Mouse (Mus musculus): ENCODE data around the gene Cfap77. TPM values are rescaled to one million over a fixed set of nuclear protein-coding genes. Genes with fewer than 3 reads are reported as not detected.

Gene Cfap77
- polyA plus RNA-seq, 1 experiment from 2014 or later = 0.14 TPM

DNA sequence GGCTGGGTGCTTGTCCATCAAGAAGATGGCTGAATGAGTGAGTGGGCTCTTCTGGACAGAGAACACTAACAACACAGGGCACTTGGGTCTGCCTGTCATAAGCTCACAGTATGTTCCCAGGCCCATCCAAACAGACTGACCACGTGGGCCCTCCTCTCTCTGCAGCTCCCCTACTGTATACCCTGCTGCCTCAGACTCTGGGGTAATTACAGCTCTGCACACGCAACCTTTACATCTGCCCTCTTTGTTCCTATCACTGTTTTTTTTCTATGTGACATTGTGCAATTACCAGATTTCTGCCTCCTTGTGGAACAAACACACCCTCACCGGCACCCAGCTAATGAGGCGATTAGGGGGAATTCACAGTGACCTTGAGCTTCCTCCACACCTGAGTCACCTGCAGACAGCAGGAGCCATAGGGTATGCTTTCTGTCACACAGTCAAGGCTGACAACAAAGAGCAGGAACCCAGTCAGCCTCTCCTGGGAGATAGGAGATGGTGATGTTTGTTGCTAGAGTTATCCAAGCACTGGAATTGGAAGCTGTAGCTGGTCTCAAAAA, 157.4 kb downstream of the Cfap77 start:
- ATAC-seq (replicated peaks; ENCODE audit: low FRiP score, low read depth) = no peak
- 0 out of 2 replicates have a peak, but pooled peaks cover 28% of the 10 kb centered on the region for H3K36me3 ChIP-seq (ENCODE audit: insufficient read depth, low read length)

DNA sequence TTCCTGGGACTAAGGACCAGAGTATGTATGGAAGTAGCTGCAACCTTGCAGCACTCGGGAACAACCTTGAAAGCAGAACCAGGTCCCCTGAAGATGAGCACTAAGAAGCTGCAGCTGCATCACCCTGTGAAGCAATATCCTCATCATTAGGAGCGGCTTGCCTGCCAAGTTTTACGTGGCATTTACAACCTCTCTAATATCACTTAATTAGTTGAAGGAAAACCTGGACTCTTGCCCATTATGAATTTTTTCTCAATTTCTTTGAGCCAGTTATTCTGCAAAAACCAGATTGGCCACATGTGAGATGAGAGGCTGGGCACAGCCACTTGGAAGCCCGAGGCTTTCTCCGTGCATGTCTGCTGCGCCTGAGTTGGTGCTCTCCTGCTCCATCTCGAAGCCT, 159.0 kb downstream of the Cfap77 start:
- ATAC-seq (replicated peaks; ENCODE audit: low FRiP score, low read depth) = no peak
- Histone ChIP-seq H3K36me3 (ENCODE audit: insufficient read depth, low read length) (0 out of 2 replicates have a peak, but pooled peaks cover 29% of the 10 kb centered on the region), H3K27ac (no peak overlapping the region), H3K9ac (ENCODE audit: low read depth, low read length) (no peak overlapping the region), H3K4me1 (replicated peaks; ENCODE audit: insufficient read depth, low read length) (no peaks in the 10 kb centered on the region), H3K27me3 (ENCODE audit: insufficient read depth, low read length) (no peaks in the 10 kb centered on the region), H3K4me2 (ENCODE audit: low read length) (no peak overlapping the region), H3K4me3 (replicated peaks; ENCODE audit: low read depth, low read length) (no peak overlapping the region), H3K9me3 (replicated peaks; ENCODE audit: low read length) (no peaks in the 10 kb centered on the region)
- 77% methylated on average over 7 of the region's 7 CpGs for WGBS
- no peak for DNase-seq (ENCODE audit: low spot score)
- TF ChIP-seq CTCF (IDR thresholded peaks at IDR 0.05; ENCODE audit: low read depth) = no peak

More for the DNA sequence above, 157.4 kb downstream of the Cfap77 start:
- Histone ChIP-seq H3K9ac (ENCODE audit: low read depth, low read length) (no peak overlapping the region), H3K4me2 (ENCODE audit: low read length) (no peak overlapping the region), H3K27me3 (ENCODE audit: insufficient read depth, low read length) (no peaks in the 10 kb centered on the region), H3K27ac (no peak overlapping the region), H3K9me3 (replicated peaks; ENCODE audit: low read length) (no peaks in the 10 kb centered on the region), H3K4me1 (replicated peaks; ENCODE audit: insufficient read depth, low read length) (no peaks in the 10 kb centered on the region), H3K4me3 (replicated peaks; ENCODE audit: low read depth, low read length) (no peak overlapping the region)
- TF ChIP-seq CTCF (IDR thresholded peaks at IDR 0.05; ENCODE audit: low read depth) = no peak
- DNase-seq (ENCODE audit: low spot score) = no peak
- WGBS = 81% methylated on average over 4 of the region's 4 CpGs

DNA sequence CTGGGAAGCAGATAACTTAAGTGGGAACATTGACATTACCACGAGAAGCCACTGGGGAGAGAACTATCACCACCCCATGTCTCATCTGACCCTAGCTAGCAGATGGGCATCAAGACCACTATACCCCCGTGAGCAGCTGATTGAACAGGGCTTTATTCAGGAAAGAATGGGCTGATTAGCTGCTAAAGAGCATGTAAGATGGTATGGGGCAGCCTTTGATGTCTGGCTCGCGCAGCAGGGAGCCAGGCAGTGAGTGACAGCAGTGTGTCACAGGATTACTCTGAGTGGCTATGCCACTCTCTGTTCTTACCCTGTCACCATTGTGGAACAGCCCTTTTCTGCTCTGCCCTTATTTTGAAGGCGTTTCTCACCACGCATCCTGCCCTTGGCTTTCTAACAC, 161.3 kb downstream of the Cfap77 start:
- H3K4me1 ChIP-seq (replicated peaks; ENCODE audit: insufficient read depth, low read length) = no peaks in the 10 kb centered on the region
- H3K9ac ChIP-seq (ENCODE audit: low read depth, low read length) = no peak overlapping the region
- no peak for TF ChIP-seq CTCF (IDR thresholded peaks at IDR 0.05; ENCODE audit: low read depth)
- no peak for DNase-seq (ENCODE audit: low spot score)
- no peak overlapping the region for H3K27ac ChIP-seq
- WGBS = 68% methylated on average over 6 of the region's 6 CpGs
- H3K4me3 ChIP-seq (replicated peaks; ENCODE audit: low read depth, low read length) = no peak overlapping the region
- H3K27me3 ChIP-seq (ENCODE audit: insufficient read depth, low read length) = no peaks in the 10 kb centered on the region
- H3K4me2 ChIP-seq (ENCODE audit: low read length) = no peak overlapping the region
- peaks cover 27% of the 10 kb centered on the region for H3K36me3 ChIP-seq (ENCODE audit: insufficient read depth, low read length)
- H3K9me3 ChIP-seq (replicated peaks; ENCODE audit: low read length) = no peaks in the 10 kb centered on the region
- ATAC-seq (replicated peaks; ENCODE audit: low FRiP score, low read depth) = no peak

DNA sequence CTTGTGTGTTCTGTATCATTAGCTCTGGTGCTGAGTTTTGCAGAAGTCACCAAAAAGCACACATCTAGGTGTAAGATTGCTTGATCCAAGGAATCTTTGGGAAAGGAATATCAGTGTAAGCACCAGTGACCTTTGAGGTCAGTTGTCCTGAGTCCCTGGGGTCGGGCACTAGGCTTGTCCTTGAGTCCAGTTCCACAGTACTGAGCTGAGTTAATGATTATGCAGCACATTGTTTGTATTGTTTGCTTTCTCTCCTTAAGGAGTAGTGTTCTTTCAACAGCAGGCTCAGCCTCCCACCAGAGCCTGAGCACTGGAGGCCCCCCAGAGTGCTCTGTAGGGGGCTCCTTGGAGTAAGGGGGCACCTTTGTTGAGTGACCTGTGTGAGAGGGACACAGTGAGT, 162.1 kb downstream of the Cfap77 start:
- no peak for DNase-seq (ENCODE audit: low spot score)
- Histone ChIP-seq H3K9me3 (replicated peaks; ENCODE audit: low read length) (no peaks in the 10 kb centered on the region), H3K4me1 (replicated peaks; ENCODE audit: insufficient read depth, low read length) (no peaks in the 10 kb centered on the region), H3K27ac (no peak overlapping the region), H3K36me3 (ENCODE audit: insufficient read depth, low read length) (peaks cover 30% of the 10 kb centered on the region), H3K4me2 (ENCODE audit: low read length) (no peak overlapping the region), H3K4me3 (replicated peaks; ENCODE audit: low read depth, low read length) (no peak overlapping the region), H3K9ac (ENCODE audit: low read depth, low read length) (no peak overlapping the region), H3K27me3 (ENCODE audit: insufficient read depth, low read length) (no peaks in the 10 kb centered on the region)
- 43% methylated on average over 1 of the region's 1 CpGs for WGBS
- no peak for TF ChIP-seq CTCF (IDR thresholded peaks at IDR 0.05; ENCODE audit: low read depth)
- no peak for ATAC-seq (replicated peaks; ENCODE audit: low FRiP score, low read depth)

DNA sequence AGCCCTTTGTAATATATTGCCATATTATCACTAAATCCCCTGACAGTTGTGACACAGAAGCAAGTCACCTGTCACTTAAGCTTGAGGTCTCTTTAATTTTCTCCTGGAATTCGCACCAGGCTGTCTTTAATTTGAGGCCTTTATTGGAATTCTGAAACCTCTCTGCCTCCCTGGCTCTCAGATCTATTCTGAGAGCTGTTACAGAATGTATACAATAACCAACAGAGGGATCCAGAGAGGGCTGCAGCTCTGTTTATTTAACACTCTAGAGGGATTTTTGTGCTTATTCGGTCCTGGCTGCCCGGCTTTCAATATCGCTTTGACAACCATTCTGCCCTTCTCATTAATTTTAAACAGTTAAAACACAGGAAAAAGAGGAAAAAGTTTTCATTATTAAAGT, 170.0 kb downstream of the Cfap77 start:
- no peak overlapping the region for H3K9ac ChIP-seq (ENCODE audit: low read depth, low read length)
- WGBS = 73% methylated on average over 4 of the region's 4 CpGs
- no peak overlapping the region for H3K27ac ChIP-seq
- peaks cover 35% of the 10 kb centered on the region for H3K36me3 ChIP-seq (ENCODE audit: insufficient read depth, low read length)
- H3K27me3 ChIP-seq (ENCODE audit: insufficient read depth, low read length) = no peaks in the 10 kb centered on the region
- no peak overlapping the region for H3K4me2 ChIP-seq (ENCODE audit: low read length)
- H3K4me3 ChIP-seq (replicated peaks; ENCODE audit: low read depth, low read length) = no peak overlapping the region
- no peak for TF ChIP-seq CTCF (IDR thresholded peaks at IDR 0.05; ENCODE audit: low read depth)
- no peaks in the 10 kb centered on the region for H3K9me3 ChIP-seq (replicated peaks; ENCODE audit: low read length)
- ATAC-seq (replicated peaks; ENCODE audit: low FRiP score, low read depth) (no peak), DNase-seq (ENCODE audit: low spot score) (no peak)
- H3K4me1 ChIP-seq (replicated peaks; ENCODE audit: insufficient read depth, low read length) = no peaks in the 10 kb centered on the region

DNA sequence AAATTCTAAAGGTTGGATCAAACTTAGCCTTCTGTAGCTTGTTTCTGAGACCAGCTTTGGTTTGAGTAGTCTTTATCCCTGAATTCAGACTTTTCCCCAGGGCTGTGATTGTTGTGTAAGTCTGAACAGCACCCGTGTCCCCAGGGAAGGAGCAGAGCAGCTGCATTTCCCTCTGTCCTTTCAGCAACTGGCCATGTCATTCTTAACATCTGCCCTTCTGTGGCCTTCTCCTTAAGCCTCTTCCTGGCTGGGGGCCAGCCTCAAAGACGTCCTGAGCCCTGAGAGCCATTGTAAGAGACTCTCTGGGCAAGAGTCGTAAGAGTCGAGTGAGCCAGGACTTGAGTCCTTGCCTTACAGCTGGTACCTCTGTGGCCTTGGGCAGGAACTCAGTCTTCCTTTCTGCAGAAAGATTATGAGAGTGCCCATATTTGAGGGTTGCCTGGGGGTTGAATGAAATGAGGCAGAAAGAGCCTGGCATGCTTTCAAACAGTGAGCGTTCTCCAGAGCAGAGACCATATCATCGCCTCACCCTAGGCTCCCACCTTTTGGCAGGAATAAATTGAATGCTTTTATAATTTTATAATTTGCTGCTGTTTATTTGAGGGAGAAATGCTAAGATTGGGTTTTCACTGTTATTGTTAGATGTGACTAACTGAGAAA, 171.9 kb downstream of the Cfap77 start:
- DNase-seq (ENCODE audit: low spot score) (no peak), ATAC-seq (replicated peaks; ENCODE audit: low FRiP score, low read depth) (no peak)
- Histone ChIP-seq H3K4me1 (replicated peaks; ENCODE audit: insufficient read depth, low read length) (no peaks in the 10 kb centered on the region), H3K4me3 (replicated peaks; ENCODE audit: low read depth, low read length) (no peak overlapping the region), H3K36me3 (ENCODE audit: insufficient read depth, low read length) (peaks cover 25% of the 10 kb centered on the region; the same call in 1 of the 2 replicates), H3K4me2 (ENCODE audit: low read length) (no peak overlapping the region), H3K27me3 (ENCODE audit: insufficient read depth, low read length) (no peaks in the 10 kb centered on the region), H3K9me3 (replicated peaks; ENCODE audit: low read length) (no peaks in the 10 kb centered on the region), H3K27ac (no peak overlapping the region), H3K9ac (ENCODE audit: low read depth, low read length) (no peak overlapping the region)
- TF ChIP-seq CTCF (IDR thresholded peaks at IDR 0.05; ENCODE audit: low read depth) = no peak
- 70% methylated on average over 6 of the region's 6 CpGs for WGBS

Data from kidney, postnatal 0 days (tissue).